Comparison of ENCODE assay signal across 15 mouse cellular contexts in the genomic region with DNA sequence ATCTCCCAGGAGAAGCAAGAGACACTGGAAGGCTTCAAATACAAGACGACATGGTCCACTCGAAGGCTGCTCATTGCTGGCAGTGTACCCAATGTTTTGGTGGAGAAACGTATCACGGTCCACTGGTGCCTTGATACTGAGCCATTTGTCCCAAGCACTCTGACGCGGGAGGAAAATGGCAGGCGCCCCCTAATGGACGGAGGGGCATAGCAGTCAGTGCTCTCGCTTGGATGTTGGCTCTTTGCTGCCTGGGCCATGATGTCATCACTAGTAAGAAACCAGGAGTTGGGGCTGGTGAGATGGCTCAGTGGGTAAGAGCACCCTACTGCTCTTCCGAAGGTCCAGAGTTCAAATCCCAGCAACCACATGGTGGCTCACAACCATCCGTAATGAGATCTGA.
DNase-seq lines count a peak whose midpoint lies in the region; ATAC-seq and TF ChIP-seq lines count a peak whose summit lies in the region.
"Had no signal": no experiment of that assay in that cellular context is flagged by ENCODE, and none has a peak within 500 bp of the region (broad histone marks: within the 10 kb centered on the region; RNA-seq: fewer than 3 reads in every experiment).

No protein-coding gene starts in this region.

- peak; percentile 24; the same call in 1 of the 2 replicates for TF ChIP-seq CTCF in gastrocnemius, adult 2 months (IDR thresholded peaks at IDR 0.05)

- ATAC-seq in kidney, embryonic 16.5 days (ENCODE audit: low FRiP score, low TSS enrichment), result no peak

- no peaks in the 10 kb centered on the region for H3K4me1 ChIP-seq in kidney, embryonic 16.5 days (ENCODE audit: insufficient read depth, low read length)
- H3K4me1 ChIP-seq: limb, embryonic 13.5 days; neural tube, embryonic 15.5 days; stomach, embryonic 15.5 days had no signal

- H3K9ac ChIP-seq in kidney, embryonic 16.5 days (replicated peaks; ENCODE audit: low read length), result no peak overlapping the region
- H3K9ac ChIP-seq: limb, embryonic 13.5 days; neural tube, embryonic 15.5 days; stomach, embryonic 15.5 days had no signal

- H3K4me2 ChIP-seq in kidney, embryonic 16.5 days (replicated peaks; ENCODE audit: low read depth, low read length), result no peak overlapping the region
- H3K4me2 ChIP-seq: heart, embryonic 11.5 days; limb, embryonic 13.5 days; neural tube, embryonic 15.5 days; stomach, embryonic 15.5 days had no signal

- no peaks in the 10 kb centered on the region for H3K36me3 ChIP-seq in kidney, embryonic 16.5 days (ENCODE audit: insufficient read depth, low read length)
- H3K36me3 ChIP-seq: limb, embryonic 13.5 days; neural tube, embryonic 15.5 days; stomach, embryonic 15.5 days had no signal

- intact Hi-C loops in gastrocnemius, adult 2 months (cut with DNase I), result no loop called here
- intact Hi-C loops in gastrocnemius, postnatal 36 days (cut with DNase I), result loop anchor here (10.0 kb wide), 1 partner anchor 97 kb away; no protein-coding TSS in a partner anchor

- DNase-seq in gastrocnemius, adult 2 months, result no peak
- no peak for DNase-seq in gastrocnemius, postnatal 36 days
- peak; percentile 40 for DNase-seq in retina, embryonic 14.5 days (ENCODE audit: low spot score)
- no peak for DNase-seq in retina, postnatal 1 day
- peak; percentile 80 for DNase-seq in R1 (ENCODE audit: low read depth, low spot score)
- DNase-seq in naive thymus-derived CD4-positive, alpha-beta T cell, adult 2 months (ENCODE audit: low read depth), result peak; percentile 21
- no peak for DNase-seq in urinary bladder, postnatal 36 days (ENCODE audit: low spot score in 2 of 2)
- DNase-seq: kidney, adult 8-10 months; lung, postnatal 14 days; midbrain, embryonic 14.5 days had no signal

- H3K4me3 ChIP-seq in gastrocnemius, adult 2 months, result no peak overlapping the region
- no peak overlapping the region for H3K4me3 ChIP-seq in kidney, embryonic 16.5 days (ENCODE audit: low read length)
- H3K4me3 ChIP-seq: limb, embryonic 13.5 days; neural tube, embryonic 15.5 days; stomach, embryonic 15.5 days had no signal

- H3K27ac ChIP-seq in gastrocnemius, adult 2 months, result no peak overlapping the region
- no peak overlapping the region for H3K27ac ChIP-seq in kidney, embryonic 16.5 days (ENCODE audit: low read length)
- H3K27ac ChIP-seq: limb, embryonic 13.5 days; neural tube, embryonic 15.5 days; stomach, embryonic 15.5 days had no signal

- 80% methylated on average over 10 of the region's 11 CpGs for WGBS in kidney, embryonic 16.5 days

- H3K27me3 ChIP-seq in kidney, embryonic 16.5 days (ENCODE audit: insufficient read depth, low read length), result no peaks in the 10 kb centered on the region
- H3K27me3 ChIP-seq: limb, embryonic 13.5 days; neural tube, embryonic 15.5 days; stomach, embryonic 15.5 days had no signal

- H3K9me3 ChIP-seq in kidney, embryonic 16.5 days (ENCODE audit: low read length), result no peaks in the 10 kb centered on the region
- H3K9me3 ChIP-seq: limb, embryonic 13.5 days; neural tube, embryonic 15.5 days; stomach, embryonic 15.5 days had no signal

Comparison
In these comparisons a context has a peak if more than half of its experiments do, and no peak if none do; other contexts are left out.
1. DNase-seq: peak in retina, embryonic 14.5 days (single experiment), R1 (single experiment) and naive thymus-derived CD4-positive, alpha-beta T cell, adult 2 months (single experiment); none in gastrocnemius, adult 2 months (single experiment), gastrocnemius, postnatal 36 days (0 of 2), retina, postnatal 1 day (single experiment) and urinary bladder, postnatal 36 days (0 of 2).